Mouse (Mus musculus): Measurements from ENCODE around the gene Snapc1.

- TF ChIP-seq CTCF (IDR thresholded peaks at IDR 0.05; ENCODE audit: borderline replicate concordance, insufficient read depth, low read depth, low read length) (no peak), POLR2A (IDR thresholded peaks at IDR 0.05; ENCODE audit: borderline replicate concordance, insufficient read depth, low read length) (no peak)
These were observed 11.4 kb upstream of the Snapc1 start for GRCm38 (mm10) chr12:73952879-73953278.
